Comparison of ENCODE assay signal across 7 mouse cellular contexts in the genomic region with DNA sequence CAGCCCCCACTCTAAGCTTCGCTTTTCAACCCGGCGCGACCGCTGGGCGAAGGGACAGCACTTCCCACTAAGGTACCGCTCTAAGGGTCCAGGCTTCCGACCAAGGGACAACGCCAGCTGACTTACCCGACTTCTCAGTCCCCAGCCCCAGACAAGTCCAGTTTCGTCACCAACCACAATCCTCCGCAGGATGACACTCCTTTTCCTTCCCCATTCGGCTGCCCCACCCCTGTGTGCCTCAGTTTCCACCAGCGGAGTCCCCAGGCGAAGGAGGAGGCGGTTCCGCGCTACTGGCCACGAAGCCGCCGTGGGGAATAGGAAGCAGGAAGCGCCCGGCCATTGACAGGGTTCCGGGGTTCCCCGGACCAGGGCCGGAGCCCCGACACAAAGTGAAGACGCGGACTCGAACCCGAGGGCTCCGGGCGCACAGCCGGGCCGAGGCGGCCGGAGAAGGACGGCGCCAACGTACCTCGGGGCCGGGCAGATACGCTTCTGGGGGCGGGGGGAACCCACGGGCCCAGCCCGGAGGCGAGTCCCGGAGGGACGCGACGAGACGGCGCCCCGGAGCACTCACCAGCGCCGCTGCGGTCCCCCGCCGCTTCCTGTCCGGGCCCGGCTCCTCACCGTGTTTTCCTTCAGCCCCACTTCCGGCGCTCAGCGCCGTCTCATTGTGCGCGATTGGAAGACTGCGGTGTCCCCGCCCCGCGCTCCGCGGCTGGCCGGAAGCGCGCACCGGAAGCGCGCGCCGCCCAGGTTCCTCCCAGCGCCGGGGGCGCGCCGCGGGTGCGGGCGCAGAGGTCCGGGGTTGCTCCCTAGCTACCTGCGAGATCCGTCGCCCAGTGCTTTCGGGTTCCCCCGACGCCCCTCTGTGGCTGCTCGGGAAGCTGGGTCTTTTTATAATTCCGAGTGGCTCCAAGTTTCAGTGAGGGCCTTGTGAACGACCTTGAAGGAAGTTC. TPM values are rescaled to one million over a fixed set of nuclear protein-coding genes. Genes with fewer than 3 reads are reported as not detected.
DNase-seq lines count a peak whose midpoint lies in the region; ATAC-seq lines count a peak whose summit lies in the region.

A gene (minus strand): TSS at position 641 of the 956 bp plus-strand sequence.

- H3K4me3 ChIP-seq in intestine, embryonic 15.5 days (replicated peaks), result peak within 1 kb of the TSS; percentile 98
- H3K4me3 ChIP-seq in midbrain, embryonic 10.5 days, result peak within 1 kb of the TSS; percentile 98

- WGBS in intestine, embryonic 15.5 days, result under 1% methylated on average over 95 of the region's 100 CpGs
- under 1% methylated on average over 97 of the region's 100 CpGs for whole genome bisulfite sequencing in midbrain, embryonic 10.5 days

- H3K9me3 ChIP-seq in intestine, embryonic 15.5 days, result no peaks in the 10 kb centered on the region
- H3K9me3 ChIP-seq in midbrain, embryonic 10.5 days (replicated peaks), result no peaks in the 10 kb centered on the region

- H3K9ac ChIP-seq in intestine, embryonic 15.5 days, result peak within 1 kb of the TSS; percentile 99

- peak; percentile 88 to 90 for DNase-seq in adrenal gland, adult 18-20 months (ENCODE audit: low spot score in 2 of 2)
- DNase-seq in embryo, embryonic 11 days, result peak; percentile 98
- DNase-seq in gastrocnemius, postnatal 36 days, result peak; percentile 87 to 90
- DNase-seq in left cerebral cortex, postnatal 25 days (ENCODE audit: low spot score in 2 of 2), result peak; percentile 92 to 95
- DNase-seq in midbrain, embryonic 10.5 days (ENCODE audit: low spot score), result peak; percentile 95
- peak; percentile 90 for DNase-seq in right cerebral cortex, postnatal 4 days

- peaks cover 21% of the 10 kb centered on the region for H3K4me1 ChIP-seq in intestine, embryonic 15.5 days (replicated peaks)
- H3K4me1 ChIP-seq in midbrain, embryonic 10.5 days, result peaks cover 37% of the 10 kb centered on the region

- peak within 1 kb of the TSS; percentile 66 for H3K4me2 ChIP-seq in intestine, embryonic 15.5 days (replicated peaks)

- H3K36me3 ChIP-seq in intestine, embryonic 15.5 days, result 0 out of 2 replicates have a peak, but pooled peaks cover 5% of the 10 kb centered on the region
- H3K36me3 ChIP-seq in midbrain, embryonic 10.5 days, result peaks cover 23% of the 10 kb centered on the region

- no peaks in the 10 kb centered on the region for H3K27me3 ChIP-seq in intestine, embryonic 15.5 days (replicated peaks)
- H3K27me3 ChIP-seq in midbrain, embryonic 10.5 days (ENCODE audit: low read depth, poor library complexity, severe bottlenecking), result no peaks in the 10 kb centered on the region

- peak within 1 kb of the TSS; percentile 94 for H3K27ac ChIP-seq in intestine, embryonic 15.5 days
- peak within 1 kb of the TSS; percentile 93 for H3K27ac ChIP-seq in midbrain, embryonic 10.5 days (replicated peaks)

- intact Hi-C loops in gastrocnemius, postnatal 36 days (cut with DNase I), result no loop called here
- intact Hi-C loops in left cerebral cortex, postnatal 25 days (cut with DNase I), result no loop called here

- peak; percentile 98 for ATAC-seq in intestine, embryonic 15.5 days

RNA-seq across cellular contexts. Expression of the gene that starts here (rescaled TPM):
- total RNA-seq in adrenal gland, adult 18-20 months (2021), result 10 to 100 TPM; 63.0 to 64.1 TPM
- 10 to 100 TPM; 31.2 to 33.6 TPM for total RNA-seq in gastrocnemius, postnatal 36 days (2021)
- 41.7 and 43.6 TPM in 2 replicates for polyA plus RNA-seq in intestine, embryonic 15.5 days (2015; fragmentation: Nextera tagmentation; extraction: Ambion mirVana)
- total RNA-seq in left cerebral cortex, postnatal 25 days (2021), result 10 to 100 TPM; 61.0 to 64.3 TPM
- polyA plus RNA-seq in midbrain, embryonic 10.5 days (2016; fragmentation: Nextera tagmentation; extraction: Ambion mirVana), result 34.8 and 44.6 TPM in 2 replicates

Comparison
In these comparisons a context has a peak if more than half of its experiments do, and no peak if none do; other contexts are left out.
1. Peak in every context shown above with its lines: DNase-seq, ATAC-seq, H3K4me3 ChIP-seq and H3K27ac ChIP-seq.